Comparison of ENCODE assay signal across 24 mouse cellular contexts in genomic region chr5:35434038-35434437, GRCm38 (mm10). TPM values are rescaled to one million over a fixed set of nuclear protein-coding genes. Genes with fewer than 3 reads are reported as not detected.
DNase-seq lines count a peak whose midpoint lies in the region; ATAC-seq and TF ChIP-seq lines count a peak whose summit lies in the region.
"Had no signal": no experiment of that assay in that cellular context is flagged by ENCODE, and none has a peak within 500 bp of the region (broad histone marks: within the 10 kb centered on the region; RNA-seq: fewer than 3 reads in every experiment).

No protein-coding gene starts in this region.

- no peak overlapping the region for H3K4me3 ChIP-seq in kidney, postnatal 0 days (replicated peaks; ENCODE audit: low read depth, low read length)
- no peak overlapping the region for H3K4me3 ChIP-seq in midbrain, postnatal 0 days (ENCODE audit: low read depth, low read length)
- no peak overlapping the region for H3K4me3 ChIP-seq in midbrain, embryonic 16.5 days (ENCODE audit: low read depth, low read length)
- H3K4me3 ChIP-seq: embryonic facial prominence, embryonic 13.5 days; heart, embryonic 13.5 days; neural tube, embryonic 15.5 days had no signal

- DNase-seq in adrenal gland, postnatal 10 days = peak; percentile 21
- DNase-seq in adrenal gland, postnatal 36 days = no peak
- DNase-seq in kidney, postnatal 0 days (ENCODE audit: low spot score) = no peak
- DNase-seq in kidney, adult 18-20 months = no peak
- DNase-seq in midbrain, postnatal 0 days (ENCODE audit: low spot score) = no peak
- DNase-seq in retina, postnatal 1 day = peak; percentile 38
- DNase-seq: cerebellum, adult 11-12 months; gastrocnemius, postnatal 36 days; kidney, adult 9 months; layer of hippocampus, postnatal 36 days; left cerebral cortex, postnatal 4 days; thymus, adult 2 months had no signal

- peak; percentile 29; the same call in 1 of the 2 replicates for TF ChIP-seq CTCF in kidney, postnatal 0 days (IDR thresholded peaks at IDR 0.05; ENCODE audit: low read depth)
- TF ChIP-seq CTCF in midbrain, postnatal 0 days (IDR thresholded peaks at IDR 0.05) = peak; percentile 41

- no peaks in the 10 kb centered on the region for H3K9me3 ChIP-seq in kidney, postnatal 0 days (replicated peaks; ENCODE audit: low read length)
- no peaks in the 10 kb centered on the region for H3K9me3 ChIP-seq in midbrain, postnatal 0 days (ENCODE audit: low read length)
- H3K9me3 ChIP-seq in midbrain, embryonic 16.5 days (replicated peaks; ENCODE audit: control insufficient read depth, low read length, poor library complexity, severe bottlenecking) = no peaks in the 10 kb centered on the region
- H3K9me3 ChIP-seq: neural tube, embryonic 15.5 days had no signal

- no peak overlapping the region for H3K27ac ChIP-seq in kidney, postnatal 0 days
- H3K27ac ChIP-seq in midbrain, postnatal 0 days (ENCODE audit: low read depth, low read length) = no peak overlapping the region
- H3K27ac ChIP-seq in midbrain, embryonic 16.5 days (ENCODE audit: low read length) = no peak overlapping the region
- H3K27ac ChIP-seq: embryonic facial prominence, embryonic 13.5 days; heart, embryonic 13.5 days; macrophage; neural tube, embryonic 15.5 days had no signal

- H3K4me1 ChIP-seq in kidney, postnatal 0 days (replicated peaks; ENCODE audit: insufficient read depth, low read length) = no peaks in the 10 kb centered on the region
- H3K4me1 ChIP-seq in midbrain, postnatal 0 days (ENCODE audit: insufficient read depth, low read length) = no peaks in the 10 kb centered on the region
- no peaks in the 10 kb centered on the region for H3K4me1 ChIP-seq in midbrain, embryonic 16.5 days (ENCODE audit: control insufficient read depth, insufficient read depth, low read length)
- H3K4me1 ChIP-seq: embryonic facial prominence, embryonic 13.5 days; heart, embryonic 13.5 days had no signal

- H3K4me2 ChIP-seq in kidney, postnatal 0 days (ENCODE audit: low read length) = no peak overlapping the region
- H3K4me2 ChIP-seq in midbrain, postnatal 0 days (ENCODE audit: low read depth, low read length, poor library complexity, severe bottlenecking) = no peak overlapping the region
- H3K4me2 ChIP-seq in midbrain, embryonic 16.5 days (ENCODE audit: low read length) = no peak overlapping the region
- H3K4me2 ChIP-seq: embryonic facial prominence, embryonic 13.5 days; heart, embryonic 13.5 days; midbrain, embryonic 11.5 days; neural tube, embryonic 15.5 days had no signal

- H3K27me3 ChIP-seq in kidney, postnatal 0 days (ENCODE audit: insufficient read depth, low read length) = no peaks in the 10 kb centered on the region
- H3K27me3 ChIP-seq in midbrain, postnatal 0 days (ENCODE audit: insufficient read depth, low read length) = no peaks in the 10 kb centered on the region
- no peaks in the 10 kb centered on the region; the same call in 1 of the 2 replicates for H3K27me3 ChIP-seq in midbrain, embryonic 16.5 days (ENCODE audit: control insufficient read depth, insufficient read depth, low read depth, low read length)

- no peak for ATAC-seq in kidney, postnatal 0 days (replicated peaks; ENCODE audit: low FRiP score, low read depth)
- ATAC-seq in midbrain, postnatal 0 days (ENCODE audit: low FRiP score) = no peak
- no peak for ATAC-seq in midbrain, embryonic 16.5 days
- no peak for ATAC-seq in granulocyte monocyte progenitor cell, adult 5-6 weeks (replicated peaks; ENCODE audit: poor library complexity, severe bottlenecking)
- ATAC-seq: hindbrain, embryonic 16.5 days had no signal

- H3K9ac ChIP-seq in kidney, postnatal 0 days (ENCODE audit: low read depth, low read length) = no peak overlapping the region
- no peak overlapping the region for H3K9ac ChIP-seq in midbrain, postnatal 0 days (replicated peaks; ENCODE audit: low read length, poor library complexity, severe bottlenecking)
- H3K9ac ChIP-seq in midbrain, embryonic 16.5 days (ENCODE audit: low read depth, low read length) = no peak overlapping the region
- H3K9ac ChIP-seq: embryonic facial prominence, embryonic 13.5 days; heart, embryonic 13.5 days; neural tube, embryonic 15.5 days had no signal

- 34% methylated on average over 5 of the region's 5 CpGs for WGBS in kidney, postnatal 0 days
- WGBS in midbrain, postnatal 0 days = 52% methylated on average over 5 of the region's 5 CpGs
- WGBS in midbrain, embryonic 16.5 days = 46% methylated on average over 5 of the region's 5 CpGs

- H3K36me3 ChIP-seq in kidney, postnatal 0 days (ENCODE audit: insufficient read depth, low read length) = no peaks in the 10 kb centered on the region
- H3K36me3 ChIP-seq in midbrain, postnatal 0 days (ENCODE audit: insufficient read depth, low read length) = no peaks in the 10 kb centered on the region
- no peaks in the 10 kb centered on the region for H3K36me3 ChIP-seq in midbrain, embryonic 16.5 days (ENCODE audit: control insufficient read depth, insufficient read depth, low read length)
- H3K36me3 ChIP-seq: embryonic facial prominence, embryonic 13.5 days; heart, embryonic 13.5 days; neural tube, embryonic 15.5 days had no signal

RNA-seq across cellular contexts. Expression of gene Hmx1, which starts 45.1 kb away (rescaled TPM):
- 1 to 10 TPM; 1.0 to 4.0 TPM for total RNA-seq in adrenal gland, postnatal 10 days (2021)
- under 1 TPM in 1 of 2 experiments, not detected in 1; 0.23 TPM for total RNA-seq in adrenal gland, postnatal 36 days (2021)
- polyA plus RNA-seq in kidney, postnatal 0 days (2015; fragmentation: Nextera tagmentation; extraction: Ambion mirVana) = not detected in 2 replicates
- not detected in 2 replicates for total RNA-seq in midbrain, postnatal 0 days (2014; rRNA removed)
- polyA plus RNA-seq in midbrain, postnatal 0 days (2015; fragmentation: Nextera tagmentation; extraction: Ambion mirVana) = not detected in 2 replicates
- not detected in 2 replicates for polyA plus RNA-seq in midbrain, embryonic 16.5 days (2015; fragmentation: Nextera tagmentation; extraction: Ambion mirVana)
- not detected in 2 replicates for total RNA-seq in granulocyte monocyte progenitor cell, adult 5-6 weeks (2014; fragmentation: Nextera tagmentation)
- total RNA-seq in granulocyte monocyte progenitor cell, adult 5-6 weeks (2017) = not detected in 2 replicates
- total RNA-seq: gastrocnemius, postnatal 36 days; heart, postnatal 36 days; layer of hippocampus, postnatal 36 days; left cerebral cortex, postnatal 4 days had no signal
- polyA plus RNA-seq: large intestine, adult 2 months; liver, embryonic 16.5 days; macrophage; midbrain, embryonic 11.5 days; urinary bladder, adult 2 months had no signal

Comparison
In these comparisons a context has a peak if more than half of its experiments do, and no peak if none do; other contexts are left out.
1. DNase-seq: peak in adrenal gland, postnatal 10 days (single experiment) and retina, postnatal 1 day (single experiment); none in adrenal gland, postnatal 36 days (0 of 2), kidney, postnatal 0 days (single experiment), kidney, adult 18-20 months (single experiment) and midbrain, postnatal 0 days (single experiment).